Mouse (Mus musculus): ENCODE results near the gene Noc4l. TPM values are rescaled to one million over a fixed set of nuclear protein-coding genes. Genes with fewer than 3 reads are reported as not detected.

Gene Noc4l
- total RNA-seq, 2 experiments from 2014 or later: 26.6 to 26.8 TPM

DNA sequence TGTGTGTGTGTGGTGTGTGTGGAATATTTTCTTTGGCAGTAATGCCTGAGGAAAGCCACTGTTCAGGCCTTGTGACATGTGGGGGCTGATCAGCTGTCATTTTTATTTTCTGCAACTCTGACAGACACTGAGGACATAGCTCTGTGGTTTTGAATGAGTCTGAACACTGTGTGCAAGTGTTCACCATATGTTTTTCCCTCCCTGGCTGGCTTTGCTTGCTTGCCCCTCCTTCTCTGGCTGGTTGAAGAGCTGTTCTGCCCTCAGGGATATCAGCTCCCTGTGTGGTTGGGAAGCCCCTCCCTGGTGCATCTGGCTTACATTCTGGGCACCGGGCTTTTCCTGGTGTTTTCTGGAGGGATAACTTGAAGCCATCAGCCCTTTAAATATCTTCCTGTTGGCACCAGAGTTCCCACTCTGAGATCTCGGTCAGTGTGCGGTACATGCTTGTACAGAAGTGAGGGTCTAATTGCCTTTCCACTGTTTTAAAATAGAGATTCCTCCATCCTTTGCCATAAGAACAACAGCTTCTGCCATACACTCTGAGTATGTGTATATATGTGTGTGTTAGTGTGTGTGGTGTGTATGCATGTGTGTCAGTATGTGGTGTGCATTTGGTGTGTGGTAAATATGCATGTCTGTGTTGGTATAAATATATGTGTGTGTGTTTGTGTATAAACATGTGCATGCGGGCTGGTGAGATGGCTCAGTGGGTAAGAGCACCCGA lies 41.6 kb downstream of the Noc4l start:
- DNase-seq (ENCODE audit: low spot score in 2 of 2): peak; percentile 39 to 64
- intact Hi-C loops (cut with DNase I): no loop called here

- DNase-seq (ENCODE audit: low spot score in 2 of 2): no peak
- intact Hi-C loops (cut with DNase I): no loop called here
Measured at GRCm38 (mm10) chr5:110610484-110610883, 42.7 kb downstream of the Noc4l start.

DNA sequence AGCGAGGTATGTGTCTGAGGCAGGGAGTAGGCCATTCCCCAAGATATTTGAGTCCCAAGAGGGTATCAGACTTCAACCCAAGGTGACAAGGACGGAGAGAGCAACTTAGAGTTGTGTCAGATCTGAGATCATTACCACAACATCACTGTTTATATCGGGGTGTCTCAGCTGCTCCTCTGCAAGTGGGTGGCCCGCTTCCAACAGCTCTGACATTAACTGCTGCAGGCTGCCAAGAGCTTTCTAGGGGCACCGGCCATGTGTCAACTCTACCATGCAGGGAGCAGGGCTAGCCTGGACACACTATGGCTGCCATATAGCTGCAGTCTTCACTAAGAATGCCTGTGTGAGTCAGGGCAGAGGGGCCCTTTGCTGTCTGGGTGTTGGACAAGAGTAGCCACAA lies 43.3 kb downstream of the Noc4l start:
- DNase-seq (ENCODE audit: low spot score in 2 of 2): no peak
- intact Hi-C loops (cut with DNase I): no loop called here

GRCm38 (mm10) chr5:110609425-110609824 lies 43.8 kb downstream of the Noc4l start:
- intact Hi-C loops (cut with DNase I): no loop called here
- DNase-seq (ENCODE audit: low spot score in 2 of 2): no peak

- intact Hi-C loops (cut with DNase I): no loop called here
- DNase-seq (ENCODE audit: low spot score in 2 of 2): no peak
Measured at GRCm38 (mm10) chr5:110608941-110609340, 44.3 kb downstream of the Noc4l start.

DNA sequence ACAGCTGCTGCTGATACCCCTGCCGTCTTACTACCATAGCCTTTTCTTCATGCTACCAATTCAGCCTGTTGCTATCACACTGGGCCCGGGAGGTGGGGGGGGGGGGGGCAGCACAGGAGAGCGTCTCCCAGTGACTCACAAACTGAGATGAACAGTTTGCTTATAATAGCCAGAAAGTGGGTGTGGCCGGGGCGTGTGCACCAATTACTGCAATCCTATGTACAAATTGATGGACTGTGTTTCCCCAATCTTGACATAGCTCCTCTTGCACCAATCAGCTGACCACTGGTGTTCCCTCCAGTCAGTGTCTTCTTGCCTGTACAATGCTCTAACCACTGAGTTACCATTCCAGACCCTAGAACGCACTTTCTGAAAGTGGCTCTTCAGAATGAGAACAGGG lies 44.9 kb downstream of the Noc4l start:
- DNase-seq (ENCODE audit: low spot score in 2 of 2): no peak
- intact Hi-C loops (cut with DNase I): no loop called here

- intact Hi-C loops (cut with DNase I): no loop called here
- no peak for DNase-seq (ENCODE audit: low spot score in 2 of 2)
Measured at GRCm38 (mm10) chr5:110607767-110608166, 45.5 kb downstream of the Noc4l start.

GRCm38 (mm10) chr5:110605531-110606221 lies 47.5 kb downstream of the Noc4l start:
- intact Hi-C loops (cut with DNase I): no loop called here
- peak in 1 of 2 experiments; percentile 38 for DNase-seq (ENCODE audit: low spot score in 2 of 2)

DNA sequence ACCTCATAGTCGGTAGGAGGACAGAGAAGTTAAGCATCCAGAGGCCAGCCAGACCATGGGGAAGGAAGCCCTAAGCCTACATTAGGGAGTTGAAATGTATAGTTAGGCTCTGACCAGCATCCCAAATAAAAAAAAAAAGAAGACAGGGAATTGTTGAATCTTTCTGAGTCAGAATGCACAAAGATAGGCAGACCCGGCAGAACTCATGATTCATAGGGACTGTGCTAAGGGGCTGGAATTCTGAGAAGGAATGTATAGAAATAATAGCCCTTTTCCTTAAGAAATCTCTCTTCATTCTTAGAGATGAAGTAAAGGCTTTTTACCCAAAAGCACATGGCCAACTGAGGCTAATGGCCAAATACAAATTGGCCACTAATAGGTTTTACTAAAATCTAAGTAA lies 48.9 kb downstream of the Noc4l start:
- intact Hi-C loops (cut with DNase I): no loop called here
- no peak for DNase-seq (ENCODE audit: low spot score in 2 of 2)

DNA sequence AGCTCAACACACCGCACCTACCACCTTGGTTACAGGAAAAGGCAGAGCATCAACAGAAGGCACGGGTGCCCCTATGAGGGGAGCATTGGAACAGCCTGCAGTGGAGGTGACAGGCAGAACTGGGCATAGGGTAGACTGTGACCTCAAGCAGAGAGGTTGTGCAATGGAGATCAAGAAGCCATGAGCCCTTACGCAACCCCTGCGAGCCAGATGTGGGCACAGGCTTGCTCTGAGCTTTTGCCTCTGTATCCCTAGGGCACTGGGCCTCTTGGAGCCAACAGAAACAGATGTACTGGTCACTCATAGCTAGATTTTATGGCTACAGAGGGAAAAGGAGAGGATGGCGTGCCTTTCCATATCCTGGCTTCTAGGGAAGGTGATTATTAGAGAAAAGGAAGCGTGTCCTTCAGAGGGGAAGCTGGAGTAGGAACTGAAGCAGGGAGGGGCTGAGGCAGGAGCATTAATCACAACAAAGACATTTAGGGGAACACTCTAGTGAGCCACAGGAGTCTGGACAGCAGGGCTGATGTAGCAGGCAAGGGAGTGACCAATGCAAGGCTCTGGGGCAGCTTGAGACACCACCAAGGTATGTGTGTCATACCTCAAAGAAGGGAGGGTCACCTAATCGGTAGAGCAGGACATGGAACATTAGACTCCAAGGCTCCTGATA lies 50.1 kb downstream of the Noc4l start:
- intact Hi-C loops (cut with DNase I): no loop called here
- no peak for DNase-seq (ENCODE audit: low spot score in 2 of 2)

Small RNAs within 50 kb of the gene (microRNA-seq; reads per million reads assigned to microRNA genes)
- gene Mir7026: 4.5 to 5.0 reads per million in 2 experiments

Other genes with a start within 250 kb of the Noc4l start
- 10 to 100 TPM; 75.8 to 81.9 TPM for gene Fbrsl1, start 204.9 kb downstream of the Noc4l start, total RNA-seq (2021)
- gene Galnt9, start 109.1 kb downstream of the Noc4l start, total RNA-seq (2021): 10 to 100 TPM; 83.1 to 88.7 TPM
- 10 to 100 TPM; 23.1 to 26.2 TPM for gene Ddx51, start within 50 bp of the Noc4l start, total RNA-seq (2021)
- 10 to 100 TPM; 84.8 to 89.3 TPM for gene Ep400, start 117.3 kb upstream of the Noc4l start, total RNA-seq (2021)
- gene Pus1, start 127.2 kb upstream of the Noc4l start, total RNA-seq (2021): 10 to 100 TPM; 18.3 to 21.2 TPM
- gene Ulk1, start 156.7 kb upstream of the Noc4l start, total RNA-seq (2021): 10 to 100 TPM; 67.6 to 70.6 TPM
- 10 to 100 TPM in 1 of 2 experiments, 1 to 10 TPM in 1; 9.2 to 12.2 TPM for gene Hscb, start 186.4 kb upstream of the Noc4l start, total RNA-seq (2021)
- gene Chek2, start 186.6 kb upstream of the Noc4l start, total RNA-seq (2021): 1 to 10 TPM; 1.4 to 1.6 TPM
- 10 to 100 TPM; 15.0 to 16.9 TPM for gene Ttc28, start 226.4 kb upstream of the Noc4l start, total RNA-seq (2021)